Mouse (Mus musculus) heart, postnatal 4 days (tissue): ENCODE data around the gene Col7a1. TPM values are rescaled to one million over a fixed set of nuclear protein-coding genes. Genes with fewer than 3 reads are reported as not detected.
A peak's percentile ranks its signal among the peaks of the same experiment; 100 is the strongest.

Experiments used
- DNase-seq: peaks from one replicate; pipeline ENCODE4 v3.0.0; 2021
- total RNA-seq, 2 experiments: library from RNA; stranded (reverse); gene quantifications; 2 replicates each; pipeline ENCODE4 v1.2.3; 2021

The Col7a1 gene
- total RNA-seq, 2 experiments from 2014 or later = 0.81 to 1.3 TPM

DNA sequence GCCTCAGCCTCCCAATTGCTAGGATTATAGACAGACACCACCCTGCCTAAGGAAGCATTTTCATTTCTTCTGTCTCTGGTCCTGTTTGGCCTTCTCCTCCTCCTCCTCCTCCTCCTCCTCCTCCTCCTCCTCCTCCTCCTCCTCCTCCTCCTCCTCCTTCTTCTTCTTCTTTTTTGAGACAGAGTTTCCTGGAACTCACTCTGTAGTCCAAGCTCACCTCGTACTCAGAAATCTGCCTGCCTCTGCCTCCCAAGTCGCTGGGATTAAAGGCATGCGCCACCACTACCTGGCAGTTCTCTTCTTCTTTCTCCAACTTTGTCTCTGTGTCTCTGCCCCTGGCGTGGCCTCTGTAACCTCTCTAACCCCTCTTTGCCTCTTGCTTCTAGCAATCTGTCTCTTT, 32.3 kb downstream of the Col7a1 start, which contains the start of gene Ucn2:
Gene Ucn2, plus strand, starts transcription at position 301 of the 400 bp plus-strand sequence.
- no peak for DNase-seq

DNA sequence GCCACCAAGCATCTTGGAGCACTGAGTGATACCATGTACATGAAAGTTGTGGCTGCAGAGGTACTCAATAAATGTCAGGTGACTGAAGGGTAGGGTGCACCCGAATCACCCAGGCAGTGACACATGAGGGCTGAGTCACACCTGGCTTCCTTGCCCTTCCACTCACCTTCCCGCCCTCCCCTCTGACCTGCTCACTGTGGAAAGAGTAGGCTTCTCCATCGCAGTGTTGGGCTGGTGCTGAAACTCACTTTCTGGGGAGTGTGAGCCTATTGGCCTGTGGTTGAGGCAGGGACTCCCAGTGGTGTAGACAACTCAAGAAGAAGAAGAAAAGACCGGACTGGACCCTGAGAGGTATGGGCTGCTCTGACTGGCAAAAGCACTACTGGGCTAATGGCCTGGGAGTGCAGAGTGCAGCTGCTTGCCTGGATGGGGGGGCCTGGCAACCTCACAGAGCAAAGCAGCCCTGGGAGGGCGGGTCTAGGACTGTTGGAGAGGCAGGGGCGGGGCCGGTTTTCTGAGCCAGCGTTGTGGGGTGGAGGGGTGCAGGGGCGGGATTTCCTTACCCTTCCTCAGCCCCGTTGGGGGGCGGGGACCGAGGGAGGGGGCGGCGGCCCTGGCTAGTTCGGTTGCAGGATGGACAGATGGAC, 34.4 kb downstream of the Col7a1 start:
- DNase-seq = peak; percentile 65

DNA sequence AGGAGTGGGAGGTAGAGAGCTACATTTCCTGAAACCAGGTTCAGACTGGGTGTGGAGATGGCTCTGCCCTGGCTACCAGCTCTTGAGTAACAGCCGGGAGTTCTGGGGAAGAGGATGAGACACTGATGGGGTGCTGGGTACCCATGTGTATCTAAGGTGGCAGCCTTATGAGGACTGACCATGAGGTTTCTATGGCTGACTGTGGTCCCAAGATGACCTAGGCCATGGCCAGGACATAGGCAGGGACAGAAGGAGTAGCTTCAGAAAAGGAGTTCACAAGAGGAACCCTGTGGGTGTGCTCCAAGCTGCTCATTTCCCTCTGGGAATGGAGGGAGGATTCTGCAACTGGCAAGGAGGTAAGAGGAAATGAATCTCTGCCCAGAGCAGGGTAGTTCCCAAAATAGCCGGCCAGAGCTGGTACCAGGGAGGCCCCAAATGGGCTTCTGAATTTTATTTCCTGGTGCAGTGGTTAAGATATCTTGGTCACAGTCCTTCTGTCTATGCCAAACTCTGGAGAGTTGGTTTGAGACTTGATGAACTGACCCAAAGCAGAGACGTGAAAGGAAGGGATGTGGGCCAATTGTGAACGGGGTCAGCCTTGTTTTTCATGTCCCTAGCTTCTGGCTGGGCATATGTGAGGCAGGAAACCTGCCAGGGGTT, 36.5 kb downstream of the Col7a1 start:
- DNase-seq = peak; percentile 40

DNA sequence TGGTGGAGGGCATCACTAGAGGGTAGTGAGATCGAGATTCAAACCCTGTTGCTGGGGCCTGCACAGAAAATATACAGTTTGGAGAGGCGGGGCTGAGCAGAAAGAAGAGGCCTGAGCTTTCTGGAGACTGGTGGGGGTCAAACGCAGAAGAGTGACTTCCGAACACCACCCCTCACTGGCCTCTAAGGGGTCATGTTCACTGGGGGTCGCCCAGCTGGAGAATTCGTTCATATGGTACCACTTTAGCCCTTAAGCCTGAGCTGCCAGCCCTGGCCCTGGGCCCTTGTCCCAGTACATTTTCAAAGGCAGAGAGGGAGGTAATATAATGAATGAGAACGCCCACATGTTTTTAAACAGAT, 37.1 kb downstream of the Col7a1 start:
- no peak for DNase-seq

DNA sequence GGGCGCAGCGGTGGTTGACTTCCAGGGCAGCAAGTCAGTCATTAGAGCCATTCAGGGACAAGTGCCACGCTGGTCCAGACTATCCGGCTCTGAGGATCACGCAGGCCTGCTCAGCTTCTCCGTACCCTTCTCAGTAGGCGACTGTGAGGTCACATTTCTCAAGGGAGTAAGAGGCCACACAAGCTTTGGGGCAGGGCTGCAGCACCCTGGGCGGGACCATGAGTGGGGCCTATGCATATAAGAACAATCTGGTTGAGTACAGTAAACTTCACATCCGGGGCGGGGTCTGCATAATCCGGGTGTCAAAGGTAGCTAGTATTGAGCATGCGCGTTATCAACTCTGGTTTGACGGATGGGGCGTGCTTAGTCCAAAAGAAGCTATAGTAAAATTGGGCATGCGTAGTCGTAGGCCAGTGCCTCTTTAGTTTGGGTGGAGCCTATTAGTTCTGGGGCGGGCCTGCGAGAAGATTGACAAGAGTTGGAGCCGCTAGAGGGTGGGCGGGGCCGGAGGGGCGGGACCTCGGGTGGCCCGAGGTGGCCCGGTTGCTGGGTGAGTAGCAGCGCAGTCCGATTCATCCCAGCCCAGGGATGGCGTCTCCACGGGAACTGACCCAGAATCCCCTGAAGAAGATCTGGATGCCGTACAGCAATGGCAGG, 38.2 kb downstream of the Col7a1 start, which contains the start of gene Pfkfb4:
Gene Pfkfb4, plus strand, starts transcription at position 351 of the 657 bp plus-strand sequence.
- peak; percentile 95 for DNase-seq

DNA sequence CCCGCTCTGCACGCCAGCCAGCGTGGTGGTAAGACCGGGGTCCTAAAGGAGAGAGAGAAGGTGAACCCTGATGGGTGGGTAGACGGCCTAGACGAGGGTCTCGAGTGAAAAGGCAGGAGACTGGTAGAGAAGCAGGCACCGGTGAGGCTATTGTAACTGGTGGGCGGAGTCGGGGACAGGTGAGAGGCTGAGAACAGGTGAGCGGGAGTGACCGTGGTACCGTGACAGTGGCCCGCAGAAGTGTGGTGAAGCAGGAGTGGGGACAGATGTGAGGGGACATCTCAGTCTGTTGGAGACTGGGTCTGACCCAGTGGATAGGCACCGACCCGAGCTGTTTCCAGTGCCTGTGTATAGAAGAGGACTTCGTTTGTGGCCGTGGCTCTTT, 38.7 kb downstream of the Col7a1 start:
- no peak for DNase-seq

DNA sequence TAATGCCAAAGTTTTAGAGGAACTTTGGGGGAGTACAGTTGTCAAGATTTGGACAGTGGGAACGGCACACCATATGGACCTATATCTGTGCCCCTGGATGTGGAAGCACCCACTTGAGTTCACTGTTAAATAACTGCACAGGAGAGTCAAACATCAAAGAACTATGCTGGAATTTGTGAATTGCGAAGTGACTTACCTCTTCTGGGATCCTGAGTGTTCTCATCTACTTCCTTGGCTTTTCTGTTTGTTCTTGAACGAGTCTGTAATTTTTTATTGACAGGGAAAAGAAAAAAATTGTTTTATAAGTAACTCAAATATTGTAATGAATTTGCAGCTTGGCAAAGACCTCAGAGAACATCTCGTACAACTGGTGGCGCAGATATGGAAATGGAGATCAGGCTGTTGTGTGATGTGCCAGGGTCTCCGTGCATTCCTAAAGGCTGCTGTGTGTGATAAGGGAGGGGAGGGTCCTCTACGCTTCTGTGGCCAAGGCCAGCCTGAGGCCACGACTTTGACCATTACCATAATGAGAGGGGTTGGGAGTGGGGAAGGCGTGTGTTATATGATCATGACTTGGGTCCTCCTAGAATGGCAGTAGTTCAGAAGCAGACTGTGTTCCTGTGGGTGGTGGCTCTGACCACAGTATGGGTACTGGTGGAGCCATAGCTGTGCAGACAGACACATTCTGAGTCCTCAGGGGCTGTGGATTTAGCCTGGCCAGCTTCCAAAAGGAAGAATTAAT, 39.4 kb downstream of the Col7a1 start:
- no peak for DNase-seq

DNA sequence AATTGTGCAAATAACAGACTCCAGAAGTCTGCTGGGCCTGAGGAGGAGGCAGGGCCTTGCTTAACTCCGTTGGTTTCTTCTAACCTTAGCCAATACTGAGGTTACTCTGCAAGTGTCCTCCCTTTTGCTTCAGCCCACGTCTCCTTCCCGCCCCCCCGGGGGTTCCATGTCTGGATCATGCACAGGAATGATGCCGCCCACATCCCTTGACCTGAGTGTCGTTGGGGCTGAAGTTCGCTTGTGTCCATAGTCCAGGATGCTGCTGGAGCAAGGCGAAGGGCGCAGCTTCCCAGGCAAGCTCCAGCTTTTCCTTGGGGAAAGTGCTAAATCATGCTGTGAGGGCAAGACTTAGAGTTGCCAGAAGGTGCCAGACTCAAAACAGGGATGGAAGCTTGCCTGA, 43.0 kb downstream of the Col7a1 start:
- no peak for DNase-seq

DNA sequence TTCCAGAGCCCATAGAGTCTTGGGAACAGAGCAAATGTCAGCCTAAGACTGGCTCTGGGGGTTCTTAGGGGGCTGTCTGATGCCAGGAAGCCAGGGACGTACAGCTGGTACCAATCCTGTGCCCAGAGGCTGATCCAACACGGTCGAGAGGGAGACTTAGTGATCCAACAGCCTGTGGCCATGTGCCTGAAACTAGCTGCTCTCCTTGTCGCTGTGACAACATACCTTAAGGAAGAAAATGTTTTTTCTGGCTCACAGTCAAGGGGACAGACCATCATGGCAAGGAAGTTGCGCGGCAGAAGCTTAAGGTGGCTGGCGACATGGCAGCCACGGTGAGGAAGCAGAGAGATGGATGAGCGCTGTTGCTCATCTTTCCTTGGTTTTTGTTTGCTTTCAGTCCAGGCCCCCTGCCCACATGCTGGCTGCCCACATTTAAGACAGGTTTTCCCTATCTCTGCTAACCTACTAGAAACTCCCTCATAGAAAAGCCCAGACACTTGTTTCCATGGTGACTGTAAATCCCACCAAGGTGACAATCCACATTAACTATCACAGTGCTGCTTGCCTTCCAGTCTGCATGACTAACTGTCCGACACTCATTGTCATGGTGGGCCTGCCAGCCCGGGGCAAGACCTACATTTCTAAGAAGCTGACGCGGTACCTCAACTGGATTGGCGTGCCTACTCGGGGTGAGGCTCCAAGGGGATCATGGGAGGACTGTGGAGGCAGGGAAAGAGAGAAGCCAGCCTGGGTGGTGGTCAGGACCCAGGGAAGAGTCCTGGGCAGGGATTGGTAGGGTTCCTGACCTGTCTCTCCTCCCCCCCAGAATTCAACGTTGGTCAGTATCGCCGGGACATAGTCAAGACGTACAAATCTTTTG, 45.1 kb downstream of the Col7a1 start:
- DNase-seq = no peak

DNA sequence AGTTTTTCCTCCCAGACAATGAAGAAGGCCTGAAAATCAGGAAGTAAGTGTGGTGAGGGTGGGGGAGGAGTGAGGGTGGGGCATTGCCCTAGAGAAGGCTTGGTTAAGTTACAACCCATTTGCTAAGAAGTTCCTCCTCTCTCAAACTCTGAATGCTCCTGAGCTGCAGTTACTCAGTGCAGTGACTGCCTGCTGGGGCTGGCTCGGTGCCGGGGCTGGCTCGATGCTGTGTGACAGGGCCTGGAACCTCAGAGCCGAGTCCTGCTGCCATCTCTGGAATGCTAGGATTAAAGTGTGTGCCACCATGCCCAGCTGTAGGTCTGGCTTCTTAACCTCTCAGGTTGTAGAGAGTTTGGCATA, 45.8 kb downstream of the Col7a1 start:
- DNase-seq = no peak

DNA sequence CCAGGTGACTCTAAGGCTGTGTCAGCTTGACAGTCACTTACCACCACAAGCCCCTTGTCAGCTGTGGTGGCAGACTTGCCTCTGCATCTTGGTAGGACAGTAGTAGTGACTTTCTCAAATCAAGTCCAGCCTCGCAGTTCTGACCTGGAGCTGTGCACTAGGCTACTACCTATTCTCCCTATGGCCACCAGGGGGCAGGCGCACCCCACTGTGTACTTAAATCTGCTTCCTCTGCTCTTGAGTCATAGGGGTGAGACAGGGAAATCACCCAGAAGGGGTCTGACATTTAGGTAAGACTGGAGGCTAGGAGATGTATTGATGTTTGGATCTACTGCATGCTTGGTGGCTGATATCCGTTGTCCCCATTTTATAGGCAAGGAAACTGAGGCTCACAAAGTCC, 47.3 kb downstream of the Col7a1 start:
- DNase-seq = peak; percentile 73

DNA sequence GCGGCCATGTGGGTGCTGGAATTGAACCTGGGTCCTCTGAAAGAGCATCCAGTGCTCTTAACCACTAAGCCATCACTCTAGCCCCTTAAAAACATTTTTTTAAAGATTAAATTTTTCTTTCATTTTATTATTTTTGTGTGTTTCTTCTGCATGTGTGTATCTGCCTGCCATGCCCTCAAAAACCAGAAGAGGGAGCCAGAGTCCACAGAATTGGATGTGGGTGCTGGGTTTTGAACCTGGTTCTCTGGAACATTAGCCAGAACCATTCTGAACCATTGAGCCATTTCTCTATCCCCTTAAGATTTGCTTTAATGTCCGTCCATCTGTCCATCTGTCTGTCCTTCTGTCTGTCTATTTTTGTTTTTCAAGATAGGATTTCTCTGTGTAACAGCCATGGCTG, 49.8 kb downstream of the Col7a1 start:
- peak; percentile 68 for DNase-seq

DNA sequence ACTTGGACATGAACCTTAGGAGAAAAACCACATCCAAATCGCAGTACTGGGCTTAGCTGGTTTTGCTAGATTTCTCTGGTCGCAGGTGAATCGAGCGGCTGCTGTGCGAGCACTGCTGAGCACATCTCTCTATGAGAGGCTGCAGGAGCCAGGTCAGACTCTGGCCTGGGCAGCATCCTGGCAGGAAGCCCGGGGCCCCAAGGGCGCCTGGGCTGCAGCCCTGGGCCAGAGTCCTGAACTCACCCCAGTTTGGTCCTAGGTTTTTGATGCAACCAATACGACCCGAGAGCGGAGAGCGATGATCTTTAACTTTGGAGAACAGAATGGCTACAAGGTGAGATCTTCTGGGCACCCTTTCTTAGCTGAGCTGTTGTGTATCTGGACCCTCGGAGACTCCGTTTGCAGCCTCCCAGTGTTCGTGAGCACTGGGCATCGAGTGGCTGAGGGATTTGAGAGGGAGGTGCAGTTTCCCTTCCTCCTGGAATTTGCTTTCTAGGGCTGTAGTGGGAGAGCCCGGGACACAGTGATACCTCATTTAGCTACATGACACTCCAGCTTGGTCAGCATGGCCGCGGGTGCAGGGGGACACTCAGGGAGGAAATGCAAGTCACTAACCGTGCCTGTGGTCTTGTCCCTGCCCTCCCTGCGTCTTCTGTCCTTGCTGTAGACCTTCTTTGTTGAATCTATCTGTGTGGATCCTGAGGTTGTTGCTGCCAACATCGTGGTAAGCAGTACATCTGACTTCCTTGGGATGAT, 53.8 kb downstream of the Col7a1 start:
- DNase-seq = no peak

DNA sequence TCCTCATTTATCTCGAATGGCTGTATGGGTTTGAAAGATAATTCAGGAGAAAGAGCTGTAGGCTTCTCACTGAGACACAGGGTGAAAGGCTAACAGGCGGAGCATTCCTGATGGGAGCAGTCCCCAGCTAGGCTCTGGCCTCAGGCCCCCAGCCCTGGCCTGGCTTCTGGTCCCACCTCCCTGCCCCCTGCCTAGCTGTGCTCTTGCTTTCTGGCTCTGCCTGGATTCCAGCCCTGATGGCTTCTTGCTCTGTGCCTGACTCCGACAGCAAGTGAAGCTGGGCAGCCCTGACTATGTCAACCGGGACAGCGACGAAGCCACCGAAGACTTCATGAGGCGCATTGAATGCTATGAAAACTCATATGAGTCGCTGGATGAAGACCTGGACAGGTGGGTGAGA, 54.7 kb downstream of the Col7a1 start:
- DNase-seq = no peak

DNA sequence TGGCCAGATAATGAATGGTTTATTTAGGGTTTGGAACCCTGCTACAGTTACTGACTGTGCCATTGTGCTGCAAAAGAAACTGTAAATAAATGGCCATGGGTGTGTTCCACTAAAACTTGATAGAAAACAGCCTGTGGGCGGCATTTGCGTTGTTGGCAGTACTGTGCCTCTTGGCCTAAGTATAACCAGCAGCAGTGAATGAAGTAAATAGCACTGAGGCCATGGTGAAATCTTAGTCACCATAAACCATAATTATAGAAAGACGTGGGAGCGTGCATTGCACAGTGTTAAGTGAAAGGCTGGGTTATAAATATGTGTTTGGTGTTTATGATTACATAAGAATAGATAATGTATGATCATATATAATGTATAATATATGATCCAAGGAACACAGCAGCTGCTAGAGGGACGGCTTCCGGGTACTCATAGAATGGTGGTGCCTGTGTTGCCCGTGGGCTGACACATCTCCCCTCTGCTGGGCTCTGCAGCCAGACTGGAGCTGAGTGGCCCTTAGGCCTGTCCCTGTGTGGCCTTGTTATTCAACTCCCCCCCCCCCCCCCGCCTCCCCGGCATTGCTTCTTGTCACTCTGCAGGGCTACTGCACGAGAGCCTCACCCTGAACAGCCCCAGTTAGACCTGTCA, 55.7 kb downstream of the Col7a1 start:
- no peak for DNase-seq

DNA sequence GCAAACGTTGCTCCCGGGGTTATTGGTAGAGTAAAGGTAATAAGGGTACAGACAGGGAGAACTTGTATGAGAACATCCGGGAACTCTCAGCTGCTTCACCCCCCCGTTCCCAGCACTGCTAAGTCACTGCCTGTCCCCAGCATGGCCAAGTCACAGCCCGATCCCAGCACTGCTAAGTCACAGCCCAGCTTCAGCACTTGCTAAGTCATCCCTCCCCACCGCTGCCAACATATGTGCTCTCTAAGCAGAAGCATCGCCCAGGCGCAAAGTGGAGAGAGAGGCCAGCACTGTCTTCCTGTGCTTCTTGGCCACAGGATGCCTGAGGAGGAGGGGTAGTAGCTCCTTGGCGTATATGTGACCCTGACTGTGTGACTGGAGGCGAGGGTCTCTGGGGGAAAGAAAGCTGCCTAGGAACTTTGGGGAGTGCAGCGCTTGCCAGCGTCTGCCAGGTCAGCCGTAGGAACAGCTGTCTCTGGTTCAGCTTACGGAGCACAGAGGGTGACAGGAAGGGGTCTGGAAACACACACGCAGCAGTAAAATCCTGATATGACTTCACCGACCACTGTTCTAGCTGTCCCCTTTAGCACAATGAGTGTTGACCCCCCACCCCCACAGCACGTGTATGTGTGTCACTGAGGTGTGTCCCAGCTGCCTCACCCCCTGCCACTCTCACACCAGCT, 56.4 kb downstream of the Col7a1 start:
- peak; percentile 60 for DNase-seq

DNA sequence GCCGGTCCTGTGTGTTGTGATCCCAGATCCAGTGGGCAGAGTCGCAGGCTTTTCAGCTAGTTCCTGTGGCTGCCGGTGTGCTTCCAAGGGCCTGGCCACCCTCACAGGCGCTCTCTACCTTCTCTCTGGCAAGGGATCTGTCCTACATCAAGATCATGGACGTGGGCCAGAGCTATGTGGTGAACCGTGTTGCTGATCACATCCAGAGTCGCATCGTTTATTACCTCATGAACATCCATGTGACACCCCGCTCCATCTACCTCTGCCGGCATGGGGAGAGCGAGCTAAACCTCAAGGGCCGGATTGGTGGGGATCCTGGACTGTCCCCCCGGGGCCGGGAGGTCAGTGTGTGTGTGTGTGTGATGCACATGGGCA, 56.9 kb downstream of the Col7a1 start:
- DNase-seq = no peak

DNA sequence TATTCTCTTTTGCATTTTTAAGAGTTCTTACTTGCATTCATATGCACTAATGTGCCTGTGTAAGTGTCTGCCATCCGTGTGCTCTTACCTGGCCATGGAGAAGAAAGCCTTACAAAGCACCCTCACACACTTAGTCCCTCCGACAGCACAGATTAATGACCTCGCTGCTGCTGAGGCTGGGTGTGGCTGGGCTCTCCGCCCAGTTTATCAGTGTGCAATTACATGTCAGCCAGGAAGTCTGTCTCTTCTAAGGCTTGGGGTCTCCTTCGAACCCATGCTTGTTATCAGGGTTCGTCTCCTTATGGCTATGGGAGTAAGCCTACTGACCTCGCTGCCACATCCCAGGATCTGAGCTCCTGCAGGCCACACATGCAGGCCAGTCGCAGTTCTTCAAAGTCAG, 62.0 kb downstream of the Col7a1 start:
- DNase-seq = no peak

DNA sequence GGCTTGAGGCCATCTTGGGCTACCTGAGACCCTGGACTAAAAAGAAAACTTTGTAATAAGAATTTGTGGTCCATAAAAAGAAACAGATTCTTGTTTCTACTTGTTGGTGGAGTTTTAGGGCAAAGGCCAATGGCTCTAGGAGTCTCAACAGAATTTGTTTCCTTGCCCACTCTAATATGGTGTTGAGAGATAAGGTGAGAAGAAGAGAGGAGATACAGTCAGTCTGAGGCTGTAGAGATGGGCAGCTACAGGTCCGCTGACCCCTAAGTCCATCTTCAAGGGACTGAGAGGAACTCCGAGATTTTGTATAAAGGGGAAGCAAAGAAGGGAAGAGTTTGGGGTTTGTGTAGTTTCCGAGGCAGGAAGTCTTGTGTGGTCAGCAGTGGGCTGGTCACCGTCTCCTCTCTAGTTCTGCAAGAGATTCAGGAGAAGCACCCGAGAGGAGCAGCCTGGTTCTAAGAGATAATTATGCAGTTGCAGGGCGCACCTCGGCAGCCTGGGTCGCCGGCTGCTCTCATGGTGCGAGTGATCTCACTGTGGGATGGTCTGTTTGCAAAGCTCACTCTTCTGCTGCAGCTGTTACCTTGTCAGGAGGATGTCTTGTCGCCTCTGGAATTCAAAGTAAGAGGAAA, 63.7 kb downstream of the Col7a1 start:
- no peak for DNase-seq

DNA sequence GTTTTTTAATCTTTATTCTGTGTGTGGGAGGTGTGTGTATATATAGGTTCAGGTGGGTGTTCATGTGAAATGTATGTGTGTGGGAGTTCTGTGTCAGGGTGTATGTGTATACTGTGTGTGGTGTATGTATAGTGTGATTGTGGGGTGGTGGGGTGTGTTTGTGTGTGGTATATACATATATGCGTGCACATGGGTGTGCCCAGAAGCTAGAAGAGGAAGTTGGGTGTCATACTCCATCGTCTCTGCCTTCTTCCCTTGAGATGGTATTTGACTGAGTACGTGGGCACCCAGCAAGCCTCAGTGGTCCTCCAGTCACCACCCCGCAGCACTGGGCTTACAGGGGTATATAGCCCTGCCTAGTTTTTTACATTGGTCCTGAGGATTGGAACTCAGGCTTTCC, 68.0 kb downstream of the Col7a1 start:
- DNase-seq = peak; percentile 2
